Mouse (Mus musculus): ENCODE measurements around the gene Nfia.

DNA sequence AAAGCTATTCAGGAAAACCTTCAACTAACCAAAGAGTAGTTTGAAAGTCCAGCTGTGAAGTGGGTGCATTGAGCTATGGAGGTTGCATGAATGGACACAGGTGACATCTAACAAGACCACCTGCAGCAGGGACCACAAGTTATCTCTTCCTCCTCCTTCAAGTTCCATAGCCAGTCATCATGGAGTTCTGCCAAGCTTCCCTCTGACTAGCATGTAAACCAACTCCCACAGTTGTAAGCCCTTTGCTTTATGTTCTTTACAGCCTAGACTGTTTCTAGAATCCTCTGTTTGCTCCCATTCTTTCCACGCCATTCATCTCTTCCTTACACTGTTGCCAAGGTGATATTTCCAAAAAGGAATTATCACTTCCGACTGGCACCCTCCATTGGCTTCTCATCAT lies 141.8 kb downstream of the Nfia start:
- no peak for TF ChIP-seq CTCF (IDR thresholded peaks at IDR 0.05; ENCODE audit: insufficient read depth, low read depth, low read length)
- no peak for TF ChIP-seq POLR2A (IDR thresholded peaks at IDR 0.05; ENCODE audit: insufficient read depth, low read depth, low read length)
